Mouse (Mus musculus) NIH3T3 (cell line): ENCODE results near the gene Hpcal4.
A peak's percentile ranks its signal among the peaks of the same experiment; 100 is the strongest.

Experiments used
- DNase-seq: peaks from one replicate; pipeline ENCODE4 v3.0.0-alpha.2; 2012; ENCODE audit warnings: low read depth

The Hpcal4 gene

GRCm38 (mm10) chr4:123201186-123202093 lies 18.4 kb downstream of the Hpcal4 start, which contains the start of gene Nt5c1a:
Gene Nt5c1a (plus strand): TSS chr4:123201504.
- no peak for DNase-seq

- no peak for DNase-seq
These were observed 19.0 kb downstream of the Hpcal4 start for GRCm38 (mm10) chr4:123202094-123202420.

GRCm38 (mm10) chr4:123207337-123207736 lies 24.3 kb downstream of the Hpcal4 start:
- no peak for DNase-seq

- DNase-seq: no peak
These were observed 28.0 kb downstream of the Hpcal4 start for GRCm38 (mm10) chr4:123210996-123211395.

- DNase-seq: no peak
These were observed 28.4 kb downstream of the Hpcal4 start for GRCm38 (mm10) chr4:123211453-123211852.

GRCm38 (mm10) chr4:123212330-123212729 lies 29.3 kb downstream of the Hpcal4 start:
- DNase-seq: no peak

GRCm38 (mm10) chr4:123213975-123214374 lies 30.9 kb downstream of the Hpcal4 start:
- no peak for DNase-seq

- no peak for DNase-seq
These were observed 32.3 kb downstream of the Hpcal4 start for GRCm38 (mm10) chr4:123215367-123215766.

GRCm38 (mm10) chr4:123216782-123217181 lies 33.8 kb downstream of the Hpcal4 start:
- DNase-seq: peak; percentile 74

GRCm38 (mm10) chr4:123219720-123220357 lies 36.8 kb downstream of the Hpcal4 start:
- peak; percentile 79 for DNase-seq

- no peak for DNase-seq
These were observed 37.6 kb downstream of the Hpcal4 start for GRCm38 (mm10) chr4:123220637-123221036.

- DNase-seq: peak; percentile 56
These were observed 40.3 kb downstream of the Hpcal4 start for GRCm38 (mm10) chr4:123223309-123223708.

- DNase-seq: peak; percentile 31
These were observed 42.8 kb downstream of the Hpcal4 start for GRCm38 (mm10) chr4:123225718-123226403.

GRCm38 (mm10) chr4:123227707-123228106 lies 44.7 kb downstream of the Hpcal4 start:
- no peak for DNase-seq

GRCm38 (mm10) chr4:123228270-123228669 lies 45.2 kb downstream of the Hpcal4 start:
- DNase-seq: no peak

- DNase-seq: no peak
These were observed 46.1 kb downstream of the Hpcal4 start for GRCm38 (mm10) chr4:123229166-123229565.

- DNase-seq: no peak
These were observed 49.8 kb downstream of the Hpcal4 start for GRCm38 (mm10) chr4:123232841-123233240.

GRCm38 (mm10) chr4:123233492-123234084 lies 50.6 kb downstream of the Hpcal4 start, which contains the start of gene Heyl:
Gene Heyl (plus strand): TSS chr4:123233556.
- DNase-seq: no peak

- no peak for DNase-seq
These were observed 52.9 kb downstream of the Hpcal4 start for GRCm38 (mm10) chr4:123235835-123236430.

GRCm38 (mm10) chr4:123236431-123237031 lies 53.5 kb downstream of the Hpcal4 start:
- no peak for DNase-seq
